Mouse (Mus musculus) left cerebral cortex, postnatal 36 days (tissue): Measurements from ENCODE around the gene Gli1. TPM values are rescaled to one million over a fixed set of nuclear protein-coding genes. Genes with fewer than 3 reads are reported as not detected.

Experiments used
- DNase-seq, 2 experiments: peaks; one replicate each; pipeline ENCODE4 v3.0.0; 2021 to 2022; ENCODE audit warnings: low spot score in 2 of 2, mixed read lengths in 1 of 2
- intact Hi-C: fragments of 180-260 bp; cut with DNase I; formaldehyde crosslinking; loops from one replicate; pipeline ENCODE4 v1.15.1; 2025
- total RNA-seq, 2 experiments: library from RNA; stranded (reverse); gene quantifications; 2 replicates each; pipeline ENCODE4 v1.2.3; 2021

The Gli1 gene
- total RNA-seq: 1 to 10 TPM; 1.9 to 2.9 TPM

GRCm38 (mm10) chr10:127341891-127342639 lies at the start of gene Gli1:
TSS of gene Gli1 (minus strand) at chr10:127341974.
- peak; percentile 69 to 74 for DNase-seq
- intact Hi-C loops: no loop called here

GRCm38 (mm10) chr10:127381743-127382134 lies 40.0 kb upstream of the Gli1 start:
- intact Hi-C loops: loop anchor here (2.0 to 5.0 kb wide), 2 partner anchors 27 to 41 kb away; partner anchors contain the start of gene Inhbe

GRCm38 (mm10) chr10:127380767-127381742 lies 39.3 kb upstream of the Gli1 start:
- peak; percentile 35 to 41 for DNase-seq
- intact Hi-C loops: loop anchor here (2.0 to 5.0 kb wide), 2 partner anchors 26 to 41 kb away; partner anchors contain the start of gene Inhbe

More at GRCm38 (mm10) chr10:127381743-127382134, 40.0 kb upstream of the Gli1 start:
- DNase-seq: no peak

GRCm38 (mm10) chr10:127380251-127380691 lies 38.5 kb upstream of the Gli1 start, which contains the start of gene R3hdm2:
TSS of gene R3hdm2 (plus strand) at chr10:127380327.
- intact Hi-C loops: loop anchor here (2.0 to 5.0 kb wide), 2 partner anchors 25 to 42 kb away; partner anchors contain the start of gene Inhbe
- peak; percentile 87 to 90 for DNase-seq

- intact Hi-C loops: loop anchor here (2.0 to 5.0 kb wide), 2 partner anchors 25 to 43 kb away; partner anchors contain the start of gene Inhbe
- DNase-seq: no peak
These were observed 37.9 kb upstream of the Gli1 start for GRCm38 (mm10) chr10:127379654-127380053.

- intact Hi-C loops: no loop called here
- DNase-seq: no peak
These were observed 35.9 kb upstream of the Gli1 start for GRCm38 (mm10) chr10:127377700-127378099.

GRCm38 (mm10) chr10:127371023-127371422 lies 29.2 kb upstream of the Gli1 start:
- intact Hi-C loops: no loop called here
- no peak for DNase-seq

- intact Hi-C loops: no loop called here
- DNase-seq: no peak
These were observed 28.4 kb upstream of the Gli1 start, which contains the start of gene Inhbc for GRCm38 (mm10) chr10:127369834-127370820. TSS of gene Inhbc (minus strand) at chr10:127370431.

- no peak for DNase-seq
- intact Hi-C loops: no loop called here
These were observed 26.5 kb upstream of the Gli1 start for GRCm38 (mm10) chr10:127368273-127368672.

GRCm38 (mm10) chr10:127367116-127367515 lies 25.3 kb upstream of the Gli1 start:
- no peak for DNase-seq
- intact Hi-C loops: no loop called here

- intact Hi-C loops: no loop called here
- DNase-seq: no peak
These were observed 18.9 kb upstream of the Gli1 start for GRCm38 (mm10) chr10:127360714-127361113.

GRCm38 (mm10) chr10:127355336-127355735 lies 13.6 kb upstream of the Gli1 start:
- DNase-seq: no peak
- intact Hi-C loops: loop anchor here (2.0 kb wide), 1 partner anchor 25 kb away; the partner anchor contains the start of gene R3hdm2

- peak; percentile 80 to 84 for DNase-seq
- intact Hi-C loops: loop anchor here (1.0 to 2.0 kb wide), 2 partner anchors 27 to 66 kb away; partner anchors contain the start of gene R3hdm2
These were observed 12.4 kb upstream of the Gli1 start, which contains the start of gene Inhbe for GRCm38 (mm10) chr10:127353909-127354895. TSS of gene Inhbe (minus strand) at chr10:127354411.

GRCm38 (mm10) chr10:127352766-127353165 lies 11.0 kb upstream of the Gli1 start:
- no peak for DNase-seq
- intact Hi-C loops: no loop called here

GRCm38 (mm10) chr10:127352187-127352586 lies 10.4 kb upstream of the Gli1 start:
- DNase-seq: no peak
- intact Hi-C loops: no loop called here

- DNase-seq: no peak
- intact Hi-C loops: no loop called here
These were observed 9.9 kb upstream of the Gli1 start for GRCm38 (mm10) chr10:127351719-127352118.

- intact Hi-C loops: no loop called here
- DNase-seq: no peak
These were observed 9.5 kb upstream of the Gli1 start for GRCm38 (mm10) chr10:127351285-127351595.
